Mouse (Mus musculus): ENCODE data around the gene Mphosph10.

DNA sequence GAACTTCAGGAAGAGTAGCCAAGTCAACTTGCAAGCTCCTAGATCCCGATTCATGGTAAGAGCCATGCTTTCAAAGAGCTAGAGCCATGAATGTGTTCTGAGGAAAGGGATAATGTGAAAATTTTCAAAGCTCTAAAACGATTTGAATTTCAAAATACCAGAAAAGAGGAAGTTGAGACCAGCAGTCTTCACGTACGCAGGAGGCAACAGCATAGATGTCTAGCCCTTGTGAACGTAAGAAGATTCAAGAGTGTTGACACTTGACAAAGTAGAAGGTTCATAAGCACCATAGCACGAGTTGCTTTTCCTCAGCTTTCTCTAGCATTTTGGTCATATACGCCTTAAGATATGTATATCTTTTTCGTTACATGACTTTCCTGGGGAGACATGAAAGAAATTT, 11.9 kb upstream of the Mphosph10 start:
- TF ChIP-seq POLR2A (IDR thresholded peaks at IDR 0.05; ENCODE audit: insufficient read length, low read depth): no peak
- TF ChIP-seq USF1 (IDR thresholded peaks at IDR 0.05; ENCODE audit: low read depth): no peak
- no peak for TF ChIP-seq SRF (IDR thresholded peaks at IDR 0.05; ENCODE audit: control insufficient read depth, insufficient read length, low read depth)
- no peak for TF ChIP-seq E2F4 (IDR thresholded peaks at IDR 0.05; ENCODE audit: insufficient read depth)
- TF ChIP-seq POLR2AphosphoS2 (IDR thresholded peaks at IDR 0.05; ENCODE audit: insufficient read length, low read depth): no peak

All from myocyte (in vitro differentiated cells).